Mouse (Mus musculus) stomach, postnatal 0 days (tissue): Measurements from ENCODE around the gene Sirt4.

Experiments
- CTCF ChIP-seq: IDR thresholded peaks from 2 replicates; pipeline ENCODE4 v1.5.1; 2016; ENCODE audit warnings: antibody characterized with exemption, low read depth, mild to moderate bottlenecking, moderate library complexity
- EP300 ChIP-seq: optimal IDR thresholded peaks from 2 replicates; pipeline ENCODE3; 2016; ENCODE audit warnings: antibody characterized with exemption

DNA sequence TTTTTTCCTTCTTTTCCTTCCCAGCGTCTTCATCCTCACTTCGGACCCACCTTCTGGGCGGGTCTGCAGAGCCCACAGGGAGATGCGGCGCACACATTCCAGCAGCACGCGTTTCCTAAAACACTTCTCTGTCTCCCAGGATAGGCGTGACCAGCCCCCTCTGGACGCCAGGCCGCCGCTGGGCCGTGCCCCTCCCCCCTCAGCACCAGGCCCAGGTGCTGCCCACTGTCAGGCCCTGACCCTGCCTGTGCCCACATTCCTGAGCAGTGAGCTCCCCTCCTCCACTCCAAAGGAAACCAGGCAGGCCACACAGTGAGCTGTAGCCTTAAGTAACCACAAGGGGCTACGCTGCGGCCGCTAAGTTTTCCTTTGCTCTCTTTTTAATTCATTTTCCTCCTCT is 39.4 kb upstream of the Sirt4 start:
- TF ChIP-seq CTCF: peak; percentile 57
- no peak for TF ChIP-seq EP300
